Mouse (Mus musculus): Measurements from ENCODE around the gene Tada2a. TPM values are rescaled to one million over a fixed set of nuclear protein-coding genes. Genes with fewer than 3 reads are reported as not detected.

Gene Tada2a
- polyA plus RNA-seq, 1 experiment, result 0.15 TPM

- Histone ChIP-seq H3K4me1 (ENCODE audit: control insufficient read depth) (peaks cover 4% of the 10 kb centered on the region), H3K27me3 (ENCODE audit: control insufficient read depth) (peaks cover 2% of the 10 kb centered on the region; the same call in 1 of the 2 replicates), H3K36me3 (ENCODE audit: control insufficient read depth) (no peaks in the 10 kb centered on the region), H3K4me3 (replicated peaks) (no peak overlapping the region), H3K9me3 (ENCODE audit: control insufficient read depth, low read length) (no peaks in the 10 kb centered on the region)
- TF ChIP-seq GATA1 (IDR thresholded peaks at IDR 0.05; ENCODE audit: low read length) (no peak), TAL1 (IDR thresholded peaks at IDR 0.05; ENCODE audit: low read length) (no peak)
Observed at GRCm38 (mm10) chr11:84150884-84151283, 21.5 kb upstream of the Tada2a start.

GRCm38 (mm10) chr11:84146081-84146480 is 16.7 kb upstream of the Tada2a start:
- peaks cover 7% of the 10 kb centered on the region; the same call in 1 of the 2 replicates for H3K27me3 ChIP-seq (ENCODE audit: control insufficient read depth)
- TF ChIP-seq GATA1 (IDR thresholded peaks at IDR 0.05; ENCODE audit: low read length) (no peak), TAL1 (IDR thresholded peaks at IDR 0.05; ENCODE audit: low read length) (no peak)

GRCm38 (mm10) chr11:84145201-84145798 is 15.9 kb upstream of the Tada2a start:
- no peak for TF ChIP-seq GATA1 (IDR thresholded peaks at IDR 0.05; ENCODE audit: low read length)
- TF ChIP-seq TAL1 (IDR thresholded peaks at IDR 0.05; ENCODE audit: low read length), result no peak

More at GRCm38 (mm10) chr11:84146081-84146480, 16.7 kb upstream of the Tada2a start:
- Histone ChIP-seq H3K9me3 (ENCODE audit: control insufficient read depth, low read length) (no peaks in the 10 kb centered on the region), H3K4me1 (ENCODE audit: control insufficient read depth) (peaks cover 4% of the 10 kb centered on the region), H3K36me3 (ENCODE audit: control insufficient read depth) (no peaks in the 10 kb centered on the region), H3K4me3 (replicated peaks) (no peak overlapping the region)

GRCm38 (mm10) chr11:84141752-84142151 is 12.4 kb upstream of the Tada2a start:
- no peak overlapping the region for H3K4me3 ChIP-seq (replicated peaks)
- H3K27me3 ChIP-seq (ENCODE audit: control insufficient read depth), result peaks cover 10% of the 10 kb centered on the region; the same call in 1 of the 2 replicates
- H3K36me3 ChIP-seq (ENCODE audit: control insufficient read depth), result no peaks in the 10 kb centered on the region
- H3K4me1 ChIP-seq (ENCODE audit: control insufficient read depth), result no peaks in the 10 kb centered on the region
- no peaks in the 10 kb centered on the region for H3K9me3 ChIP-seq (ENCODE audit: control insufficient read depth, low read length)
- no peak for TF ChIP-seq TAL1 (IDR thresholded peaks at IDR 0.05; ENCODE audit: low read length)
- no peak for TF ChIP-seq GATA1 (IDR thresholded peaks at IDR 0.05; ENCODE audit: low read length)

More at GRCm38 (mm10) chr11:84145201-84145798, 15.9 kb upstream of the Tada2a start:
- Histone ChIP-seq H3K36me3 (ENCODE audit: control insufficient read depth) (no peaks in the 10 kb centered on the region), H3K4me1 (ENCODE audit: control insufficient read depth) (peaks cover 4% of the 10 kb centered on the region), H3K27me3 (ENCODE audit: control insufficient read depth) (peaks cover 7% of the 10 kb centered on the region; the same call in 1 of the 2 replicates), H3K4me3 (replicated peaks) (no peak overlapping the region), H3K9me3 (ENCODE audit: control insufficient read depth, low read length) (no peaks in the 10 kb centered on the region)

GRCm38 (mm10) chr11:84136453-84136852 is 7.1 kb upstream of the Tada2a start:
- H3K9me3 ChIP-seq (ENCODE audit: control insufficient read depth, low read length), result no peaks in the 10 kb centered on the region
- peaks cover 14% of the 10 kb centered on the region for H3K27me3 ChIP-seq (ENCODE audit: control insufficient read depth)
- TF ChIP-seq GATA1 (IDR thresholded peaks at IDR 0.05; ENCODE audit: low read length), result no peak
- no peak for TF ChIP-seq TAL1 (IDR thresholded peaks at IDR 0.05; ENCODE audit: low read length)
- H3K4me1 ChIP-seq (ENCODE audit: control insufficient read depth), result no peaks in the 10 kb centered on the region
- H3K4me3 ChIP-seq (replicated peaks), result no peak overlapping the region
- H3K36me3 ChIP-seq (ENCODE audit: control insufficient read depth), result no peaks in the 10 kb centered on the region

GRCm38 (mm10) chr11:84134331-84134860 is 5.0 kb upstream of the Tada2a start:
- Histone ChIP-seq H3K36me3 (ENCODE audit: control insufficient read depth) (no peaks in the 10 kb centered on the region), H3K9me3 (ENCODE audit: control insufficient read depth, low read length) (no peaks in the 10 kb centered on the region), H3K4me1 (ENCODE audit: control insufficient read depth) (peaks cover 6% of the 10 kb centered on the region), H3K4me3 (replicated peaks) (no peak overlapping the region), H3K27me3 (ENCODE audit: control insufficient read depth) (peaks cover 26% of the 10 kb centered on the region)
- TF ChIP-seq TAL1 (IDR thresholded peaks at IDR 0.05; ENCODE audit: low read length), result no peak
- TF ChIP-seq GATA1 (IDR thresholded peaks at IDR 0.05; ENCODE audit: low read length), result no peak

GRCm38 (mm10) chr11:84129799-84130185 is 392 bp upstream of the Tada2a start:
- Histone ChIP-seq H3K27me3 (ENCODE audit: control insufficient read depth) (peaks cover 23% of the 10 kb centered on the region), H3K36me3 (ENCODE audit: control insufficient read depth) (peaks cover 19% of the 10 kb centered on the region), H3K4me1 (ENCODE audit: control insufficient read depth) (peaks cover 16% of the 10 kb centered on the region), H3K4me3 (replicated peaks) (peak overlapping the region; percentile 84), H3K9me3 (ENCODE audit: control insufficient read depth, low read length) (no peaks in the 10 kb centered on the region)
- TF ChIP-seq GATA1 (IDR thresholded peaks at IDR 0.05; ENCODE audit: low read length), result no peak
- TF ChIP-seq TAL1 (IDR thresholded peaks at IDR 0.05; ENCODE audit: low read length), result no peak

GRCm38 (mm10) chr11:84127977-84128376 is 1.4 kb downstream of the Tada2a start:
- Histone ChIP-seq H3K4me1 (ENCODE audit: control insufficient read depth) (peaks cover 16% of the 10 kb centered on the region), H3K4me3 (replicated peaks) (no peak overlapping the region)

GRCm38 (mm10) chr11:84121051-84121956 is 8.1 kb downstream of the Tada2a start:
- Histone ChIP-seq H3K4me1 (ENCODE audit: control insufficient read depth) (peaks cover 8% of the 10 kb centered on the region), H3K4me3 (replicated peaks) (no peak overlapping the region), H3K36me3 (ENCODE audit: control insufficient read depth) (peaks cover 70% of the 10 kb centered on the region), H3K9me3 (ENCODE audit: control insufficient read depth, low read length) (no peaks in the 10 kb centered on the region), H3K27me3 (ENCODE audit: control insufficient read depth) (no peaks in the 10 kb centered on the region)
- TF ChIP-seq TAL1 (IDR thresholded peaks at IDR 0.05; ENCODE audit: low read length) (no peak), GATA1 (IDR thresholded peaks at IDR 0.05; ENCODE audit: low read length) (no peak)

More at GRCm38 (mm10) chr11:84127977-84128376, 1.4 kb downstream of the Tada2a start:
- peaks cover 28% of the 10 kb centered on the region for H3K36me3 ChIP-seq (ENCODE audit: control insufficient read depth)
- no peaks in the 10 kb centered on the region for H3K9me3 ChIP-seq (ENCODE audit: control insufficient read depth, low read length)
- TF ChIP-seq TAL1 (IDR thresholded peaks at IDR 0.05; ENCODE audit: low read length), result no peak
- no peak for TF ChIP-seq GATA1 (IDR thresholded peaks at IDR 0.05; ENCODE audit: low read length)
- peaks cover 23% of the 10 kb centered on the region for H3K27me3 ChIP-seq (ENCODE audit: control insufficient read depth)
